Mouse (Mus musculus): ENCODE measurements around the gene Hes7.

DNA sequence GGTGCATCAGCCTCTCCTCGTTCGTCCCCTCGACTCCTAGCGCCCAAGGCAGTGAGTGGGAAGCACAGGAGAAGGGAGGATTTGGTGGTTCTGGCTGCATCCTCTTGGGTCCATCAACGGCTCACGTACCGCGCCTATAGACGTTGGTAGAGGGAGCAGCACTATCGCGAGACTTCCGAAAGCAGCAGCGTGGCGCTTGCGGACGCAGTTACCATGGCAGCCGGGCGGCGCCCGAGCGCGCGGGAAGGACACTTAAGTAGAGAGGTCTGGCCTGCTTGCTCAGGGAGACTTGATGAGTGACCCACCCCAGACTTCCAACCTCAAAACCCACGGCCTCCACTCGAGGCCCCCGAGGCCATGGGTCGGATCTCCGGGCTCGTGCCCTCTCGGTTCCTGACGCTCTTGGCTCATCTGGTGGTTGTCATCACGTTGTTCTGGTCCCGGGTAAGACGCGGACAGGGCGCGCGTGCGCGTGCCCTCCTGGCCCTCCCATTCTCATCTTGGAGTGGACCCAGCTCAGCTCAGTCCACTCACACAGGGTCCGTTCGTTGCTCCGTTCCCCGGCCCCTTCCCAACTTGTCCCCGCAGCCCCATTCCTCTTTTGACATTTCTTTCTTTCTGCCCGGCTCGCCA, 49.5 kb upstream of the Hes7 start, which contains the start of gene Tmem107:
- TF ChIP-seq CTCF (IDR thresholded peaks at IDR 0.05; ENCODE audit: low read depth) (peak; percentile 27), EP300 (IDR thresholded peaks at IDR 0.05; ENCODE audit: low read depth) (peak; percentile 79)

Data from liver, embryonic 14.5 days (tissue).